Mouse (Mus musculus): ENCODE results near the gene Klhl3.

Klhl3 gene

DNA sequence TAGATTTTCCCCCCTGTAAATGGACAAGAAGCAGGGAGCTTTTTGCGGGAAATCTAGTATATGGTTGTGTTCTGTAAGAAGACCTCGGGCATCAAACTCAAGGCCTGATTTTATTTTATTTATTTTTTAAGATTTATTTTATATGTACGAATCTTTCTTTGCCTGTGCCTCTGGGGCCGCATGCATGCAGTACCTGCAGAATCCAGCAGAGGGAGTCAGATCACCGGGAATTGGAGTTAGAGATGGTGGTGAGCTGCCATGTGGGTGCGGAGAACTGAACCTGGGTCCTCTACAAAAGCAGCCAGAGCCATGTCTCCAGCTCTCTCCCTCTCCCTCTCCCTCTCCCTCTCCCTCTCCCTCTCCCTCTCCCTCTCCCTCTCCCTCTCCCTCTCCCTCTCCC lies 135.7 kb downstream of the Klhl3 start:
- DNase-seq (ENCODE audit: extremely low spot score, low spot score), result no peak

- DNase-seq (ENCODE audit: extremely low spot score, low spot score), result no peak
Measured at GRCm38 (mm10) chr13:57965658-57966057, 147.7 kb downstream of the Klhl3 start.

DNA sequence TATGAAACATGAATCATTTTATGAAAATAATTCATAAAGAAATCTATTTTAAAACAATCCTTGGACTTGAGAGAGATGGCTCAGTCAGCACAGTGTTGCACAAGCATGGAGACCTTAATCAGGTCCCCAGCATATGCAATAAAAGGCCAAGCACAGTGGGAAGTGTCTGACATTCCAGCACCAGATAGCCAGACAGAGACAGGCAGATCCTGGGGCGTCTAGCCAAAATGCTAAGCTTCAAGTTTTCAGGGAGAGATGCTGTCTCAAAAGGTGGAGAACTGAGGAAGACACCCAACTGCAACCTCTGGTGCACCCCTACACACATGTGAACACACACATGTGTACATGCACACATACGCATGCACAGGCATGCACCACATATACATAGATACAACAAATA lies 153.1 kb downstream of the Klhl3 start:
- no peak for DNase-seq (ENCODE audit: extremely low spot score, low spot score)

DNA sequence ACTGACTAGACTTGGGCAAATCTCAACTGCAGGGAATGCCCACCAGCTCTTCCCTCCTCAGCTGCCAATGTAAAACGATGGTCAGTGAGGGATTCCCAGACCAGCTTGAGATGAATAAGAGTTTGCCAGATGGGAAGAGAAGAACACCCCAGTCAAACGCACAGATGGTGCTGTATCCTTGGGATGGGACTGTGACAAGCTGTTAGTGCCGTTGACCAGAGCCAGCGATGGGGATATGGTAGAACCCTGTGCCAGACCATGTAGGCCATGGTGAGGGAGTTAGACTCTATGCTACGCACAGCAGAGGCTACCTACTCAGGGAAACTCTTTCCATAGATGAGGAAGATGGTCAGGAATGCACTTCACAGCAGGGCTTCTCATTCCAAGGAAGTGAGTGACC lies 153.6 kb downstream of the Klhl3 start:
- DNase-seq (ENCODE audit: extremely low spot score, low spot score), result no peak

Data from neural tube, embryonic 10.5 days (tissue).